Mouse (Mus musculus) forebrain, embryonic 14.5 days (tissue): ENCODE results near the gene Dnajc5g. TPM values are rescaled to one million over a fixed set of nuclear protein-coding genes. Genes with fewer than 3 reads are reported as not detected.

ENCODE experiments used
- ATAC-seq: fragments of 200-750 bp; cut with Nextera tagmentation; 2 replicates; pipeline ENCODE4 v1.8.0; 2017; ENCODE audit warnings: mild to moderate bottlenecking, moderate library complexity
- DNase-seq: peaks from one replicate; pipeline ENCODE4 v3.0.0-alpha.2; 2015; ENCODE audit warnings: low spot score
- H3K27ac ChIP-seq: fragments of 300-500 bp; sonication (generic); 2 replicates; pipeline ENCODE4 v1.5.1; 2014; ENCODE audit warnings: low read depth, mild to moderate bottlenecking, control low read depth, low read length, moderate library complexity
- H3K27me3 ChIP-seq: fragments of 300-500 bp; sonication (generic); replicated peaks from 2 replicates; pipeline ENCODE4 v1.6.1; 2014; ENCODE audit warnings: low read length, control low read depth, mixed read lengths; ENCODE audit not compliant: control insufficient read depth, insufficient read depth
- H3K36me3 ChIP-seq: fragments of 300-500 bp; sonication (generic); 2 replicates; pipeline ENCODE4 v1.6.1; 2014; ENCODE audit warnings: low read length, control low read depth; ENCODE audit not compliant: control insufficient read depth, insufficient read depth
- H3K4me1 ChIP-seq: fragments of 300-500 bp; sonication (generic); 2 replicates; pipeline ENCODE4 v1.6.1; 2014; ENCODE audit warnings: antibody characterized with exemption, low read length, control low read depth; ENCODE audit not compliant: control insufficient read depth, insufficient read depth
- H3K4me2 ChIP-seq: fragments of 300-500 bp; sonication (generic); 2 replicates; pipeline ENCODE4 v1.6.1; 2014; ENCODE audit warnings: mild to moderate bottlenecking, control low read depth, low read length
- H3K4me3 ChIP-seq: fragments of 300-500 bp; sonication (generic); 2 replicates; pipeline ENCODE4 v1.5.1; 2014; ENCODE audit warnings: low read depth, low read length, control low read depth
- H3K9ac ChIP-seq: fragments of 300-500 bp; sonication (generic); 2 replicates; pipeline ENCODE4 v1.6.1; 2014; ENCODE audit warnings: mild to moderate bottlenecking, low read length, control low read depth, moderate library complexity
- H3K9me3 ChIP-seq: fragments of 300-500 bp; sonication (generic); replicated peaks from 2 replicates; pipeline ENCODE4 v1.6.1; 2016; ENCODE audit warnings: low read length, control low read depth, mixed read lengths; ENCODE audit not compliant: control insufficient read depth
- WGBS: fragments of 180-500 bp; shearing (Covaris S2); extraction: QIAGEN DNeasy Blood & Tissue Kit; methylation state at CpG from one replicate; pipeline ENCODE4 v1.1.7; 2014; 5-methylcytosine and 5-hydroxymethylcytosine counted together
- polyA plus RNA-seq: library from polyadenylated mRNA; unstranded; fragments of >200 nt; fragmentation: Nextera tagmentation; extraction: Ambion mirVana; gene quantifications from 2 replicates; pipeline ENCODE4 v1.2.1, GENCODE M21; 2014

Dnajc5g gene
- not detected in 2 replicates for polyA plus RNA-seq

DNA sequence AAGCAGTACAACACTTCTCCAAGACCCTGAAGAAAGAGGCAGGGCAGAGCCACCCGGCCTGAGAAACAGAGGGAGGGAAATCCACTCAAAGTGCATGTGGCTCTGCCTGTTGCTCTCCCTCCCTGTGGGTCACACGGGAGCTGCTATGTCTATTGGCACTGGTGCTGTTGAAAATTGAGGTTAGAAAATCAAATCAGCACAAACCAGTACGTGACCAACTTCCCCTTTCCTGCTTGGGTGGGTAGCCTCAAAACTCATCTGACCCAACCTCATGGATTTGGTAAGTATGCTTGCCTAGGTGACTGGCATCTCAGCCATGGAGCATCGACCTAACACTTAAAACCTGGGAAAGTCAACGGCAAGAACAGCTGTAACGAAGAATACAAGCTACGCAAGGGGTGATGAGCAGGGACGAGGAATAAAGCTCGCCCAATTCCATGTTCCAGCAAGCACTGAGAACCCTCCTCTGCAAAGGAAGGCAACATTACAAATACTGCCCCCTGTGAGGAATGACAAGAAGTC is at the start of gene Dnajc5g:
Gene Dnajc5g (plus strand): TSS at position 472 of the 522 bp plus-strand sequence.
- Histone ChIP-seq H3K9ac (no peak within 1 kb of the TSS), H3K4me3 (no peak within 1 kb of the TSS), H3K9me3 (no peaks in the 10 kb centered on the region), H3K27me3 (no peaks in the 10 kb centered on the region), H3K36me3 (no peaks in the 10 kb centered on the region), H3K4me2 (no peak within 1 kb of the TSS), H3K4me1 (no peaks in the 10 kb centered on the region), H3K27ac (no peak within 1 kb of the TSS)
- WGBS = 86% methylated on average over 9 of the region's 9 CpGs
- ATAC-seq (no peak), DNase-seq (no peak)

DNA sequence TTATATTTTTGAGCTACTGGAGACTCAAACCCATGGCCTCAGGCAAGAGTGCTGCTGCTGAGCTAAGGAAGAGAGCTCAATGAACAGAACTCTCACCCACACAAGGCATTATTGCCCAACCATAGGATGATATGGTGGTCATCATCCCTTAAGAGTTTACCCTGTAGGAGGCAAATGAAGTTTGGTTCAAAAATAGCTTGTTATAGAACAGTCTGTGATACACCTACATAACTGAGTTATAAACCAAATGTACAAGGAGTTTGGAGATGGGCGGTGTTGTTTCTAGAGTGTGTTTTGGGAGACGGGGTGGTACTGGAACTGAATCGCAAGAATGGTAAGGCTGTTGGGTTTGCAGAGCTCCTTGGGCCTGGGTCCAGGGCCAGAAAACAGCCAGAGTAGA is 36.3 kb upstream of the Dnajc5g start:
- no peak overlapping the region for H3K27ac ChIP-seq
- H3K9ac ChIP-seq = no peak overlapping the region
- H3K36me3 ChIP-seq = peaks cover 90% of the 10 kb centered on the region
- no peaks in the 10 kb centered on the region for H3K4me1 ChIP-seq
- ATAC-seq = no peak
- no peaks in the 10 kb centered on the region for H3K27me3 ChIP-seq
- no peak overlapping the region for H3K4me2 ChIP-seq
- no peak overlapping the region for H3K4me3 ChIP-seq
- no peak for DNase-seq
- no peaks in the 10 kb centered on the region for H3K9me3 ChIP-seq
- 94% methylated on average over 3 of the region's 3 CpGs for WGBS

DNA sequence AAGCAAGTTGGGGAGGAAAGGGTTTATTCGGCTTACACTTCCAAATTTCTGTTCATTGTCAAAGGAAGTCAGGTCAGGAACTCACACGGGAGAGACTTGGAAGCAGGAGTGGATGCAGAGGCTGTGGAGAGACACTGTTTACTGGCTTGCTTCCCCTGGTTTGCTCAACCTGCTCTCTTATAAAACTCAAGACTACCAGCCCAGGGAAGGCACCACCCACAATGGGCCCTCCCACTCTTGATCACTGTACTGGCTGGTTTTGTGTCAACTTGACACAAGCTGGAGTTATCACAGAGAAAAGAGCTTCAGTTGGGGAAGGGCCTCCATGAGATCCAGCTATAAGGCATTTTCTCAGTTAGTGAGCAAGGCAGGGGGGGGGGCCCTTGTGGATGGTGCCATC is 35.0 kb upstream of the Dnajc5g start:
- no peak for DNase-seq
- H3K4me2 ChIP-seq = no peak overlapping the region
- no peak overlapping the region for H3K9ac ChIP-seq
- no peaks in the 10 kb centered on the region for H3K4me1 ChIP-seq
- peaks cover 97% of the 10 kb centered on the region for H3K36me3 ChIP-seq
- no peak overlapping the region for H3K4me3 ChIP-seq
- H3K27ac ChIP-seq = no peak overlapping the region
- WGBS = 92% methylated on average over 2 of the region's 2 CpGs
- ATAC-seq = no peak
- no peaks in the 10 kb centered on the region for H3K27me3 ChIP-seq
- H3K9me3 ChIP-seq = no peaks in the 10 kb centered on the region

DNA sequence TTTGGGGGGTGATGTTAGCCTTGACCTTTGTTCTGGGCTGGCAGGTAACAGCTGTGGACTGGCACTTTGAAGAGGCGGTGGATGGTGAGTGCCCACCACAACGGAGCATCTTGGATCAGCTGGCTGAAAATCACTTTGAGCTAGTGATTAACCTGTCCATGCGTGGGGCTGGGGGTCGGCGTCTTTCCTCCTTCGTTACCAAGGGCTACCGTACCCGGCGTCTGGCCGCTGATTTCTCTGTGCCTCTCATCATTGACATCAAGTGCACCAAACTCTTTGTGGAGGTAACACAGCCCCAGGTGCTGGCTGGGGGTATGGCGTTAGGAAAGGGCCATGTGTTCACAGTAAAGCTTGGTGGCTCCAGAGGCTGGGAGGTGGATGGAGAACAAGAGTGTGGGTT is 34.3 kb upstream of the Dnajc5g start:
- Histone ChIP-seq H3K4me2 (no peak overlapping the region), H3K36me3 (peaks cover 97% of the 10 kb centered on the region), H3K27me3 (no peaks in the 10 kb centered on the region), H3K4me1 (no peaks in the 10 kb centered on the region), H3K9ac (no peak overlapping the region), H3K4me3 (no peak overlapping the region), H3K9me3 (no peaks in the 10 kb centered on the region), H3K27ac (no peak overlapping the region)
- DNase-seq = no peak
- no peak for ATAC-seq
- whole genome bisulfite sequencing = 93% methylated on average over 11 of the region's 11 CpGs

DNA sequence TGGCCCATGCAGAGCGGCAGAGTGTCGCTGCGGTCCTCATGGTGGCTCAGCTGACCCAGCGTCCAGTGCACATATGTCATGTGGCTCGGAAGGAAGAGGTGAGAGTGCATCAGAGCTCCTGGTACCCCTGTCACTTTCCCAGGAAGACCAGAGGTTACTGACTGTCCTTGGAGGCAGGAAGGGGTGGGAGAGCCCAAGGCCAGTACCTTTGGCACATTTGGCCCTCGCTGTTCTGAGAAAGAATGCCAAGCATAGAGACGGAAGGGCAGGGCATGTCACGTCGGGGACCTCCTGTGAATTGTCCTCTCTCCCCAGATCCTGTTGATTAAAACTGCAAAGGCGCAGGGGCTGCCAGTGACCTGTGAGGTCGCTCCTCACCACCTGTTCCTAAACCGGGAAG is 32.9 kb upstream of the Dnajc5g start:
- Histone ChIP-seq H3K9me3 (no peaks in the 10 kb centered on the region), H3K9ac (no peak overlapping the region), H3K27ac (no peak overlapping the region), H3K4me2 (no peak overlapping the region), H3K36me3 (peaks cover 97% of the 10 kb centered on the region), H3K4me3 (no peak overlapping the region), H3K4me1 (no peaks in the 10 kb centered on the region), H3K27me3 (no peaks in the 10 kb centered on the region)
- ATAC-seq (no peak), DNase-seq (no peak)
- WGBS = 90% methylated on average over 12 of the region's 12 CpGs

DNA sequence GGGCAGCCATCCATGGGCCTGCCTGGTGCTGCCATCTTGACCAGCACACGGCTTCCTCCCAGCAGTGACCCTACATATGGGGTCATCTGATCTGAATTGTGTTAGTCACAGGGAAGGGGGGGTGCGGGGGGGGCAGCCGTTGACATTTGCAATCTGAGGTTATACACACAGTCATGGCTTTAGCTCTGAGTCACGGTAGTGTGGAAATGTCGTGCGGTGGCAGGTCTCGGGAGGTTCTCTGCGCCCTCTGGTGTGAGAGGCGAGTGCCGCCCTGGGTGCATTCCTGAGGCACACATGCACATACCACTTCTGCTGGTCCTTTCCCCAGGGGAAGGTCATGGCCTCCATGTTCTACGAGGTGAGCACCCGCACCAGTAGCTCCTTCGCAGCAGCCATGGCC is 29.7 kb upstream of the Dnajc5g start:
- peaks cover 76% of the 10 kb centered on the region for H3K36me3 ChIP-seq
- WGBS = 89% methylated on average over 13 of the region's 13 CpGs

DNA sequence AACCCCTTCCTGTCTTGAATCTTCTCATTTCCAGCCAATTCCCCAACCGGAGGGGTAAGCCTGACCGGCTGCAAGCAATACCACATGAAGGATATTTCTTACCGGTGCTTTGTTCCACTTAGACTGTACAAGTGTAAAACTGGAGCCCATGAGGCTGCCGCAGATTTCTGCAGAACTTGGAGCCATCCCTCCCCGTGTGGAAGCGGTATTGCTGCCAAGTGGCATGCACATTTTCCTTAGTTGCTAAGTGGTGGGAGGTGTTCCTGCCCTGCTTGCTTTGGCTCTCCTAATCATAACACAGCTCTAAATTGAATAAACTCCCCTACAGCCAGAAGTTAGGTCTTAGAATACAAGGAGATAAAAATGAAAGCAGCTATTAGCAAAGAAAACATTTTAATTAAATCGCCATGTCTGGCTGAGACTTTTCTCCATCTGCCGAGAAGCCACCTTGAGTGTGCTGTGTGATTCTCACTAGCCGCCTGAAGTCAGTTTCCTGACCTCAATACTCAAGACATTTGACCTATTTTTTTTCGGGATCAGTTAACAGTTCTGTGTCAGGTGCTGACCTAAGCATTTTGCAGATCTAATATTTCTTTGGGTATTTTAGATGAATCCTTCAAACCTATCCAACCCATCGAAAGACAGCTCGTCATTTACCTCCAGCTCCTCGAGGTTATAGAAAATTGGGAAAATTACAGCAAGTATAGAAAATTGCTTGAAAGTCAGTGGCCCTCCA is 25.9 kb upstream of the Dnajc5g start:
- Histone ChIP-seq H3K4me1 (no peaks in the 10 kb centered on the region; the same call in 1 of the 2 replicates), H3K4me3 (no peak overlapping the region), H3K27ac (no peak overlapping the region), H3K36me3 (peaks cover 38% of the 10 kb centered on the region), H3K9me3 (no peaks in the 10 kb centered on the region), H3K4me2 (no peak overlapping the region), H3K9ac (no peak overlapping the region), H3K27me3 (no peaks in the 10 kb centered on the region)
- DNase-seq (no peak), ATAC-seq (no peak)
- 81% methylated on average over 13 of the region's 13 CpGs for WGBS

More for the DNA sequence above, 29.7 kb upstream of the Dnajc5g start:
- no peaks in the 10 kb centered on the region for H3K27me3 ChIP-seq
- no peak for DNase-seq
- no peaks in the 10 kb centered on the region for H3K4me1 ChIP-seq
- ATAC-seq = no peak
- H3K4me2 ChIP-seq = no peak overlapping the region
- H3K9ac ChIP-seq = no peak overlapping the region
- H3K27ac ChIP-seq = no peak overlapping the region
- H3K4me3 ChIP-seq = no peak overlapping the region
- no peaks in the 10 kb centered on the region for H3K9me3 ChIP-seq

DNA sequence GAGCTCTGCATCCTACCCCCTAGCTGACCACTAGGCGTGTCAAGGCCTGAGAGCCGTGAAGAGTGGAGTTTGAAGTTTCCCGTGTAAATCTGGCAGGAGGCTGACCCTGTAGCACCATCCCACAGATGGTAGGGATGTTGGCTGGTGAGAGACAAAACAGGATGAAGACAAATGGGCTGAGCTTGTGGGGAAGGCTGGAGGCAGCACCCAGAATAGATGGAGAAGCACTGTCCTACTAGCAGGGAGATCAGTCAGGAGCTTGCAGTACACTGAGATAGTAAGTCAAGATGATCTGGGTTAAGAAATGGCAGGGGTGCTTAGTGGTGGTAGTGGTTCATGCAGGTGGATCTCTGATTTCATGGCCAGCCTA is 25.3 kb upstream of the Dnajc5g start:
- WGBS = 70% methylated on average over 3 of the region's 3 CpGs
- DNase-seq (no peak), ATAC-seq (no peak)
- H3K4me2 ChIP-seq = no peak overlapping the region
- no peaks in the 10 kb centered on the region for H3K9me3 ChIP-seq
- no peak overlapping the region for H3K27ac ChIP-seq
- no peak overlapping the region for H3K4me3 ChIP-seq
- peaks cover 33% of the 10 kb centered on the region for H3K36me3 ChIP-seq
- no peak overlapping the region for H3K9ac ChIP-seq
- H3K27me3 ChIP-seq = no peaks in the 10 kb centered on the region
- no peaks in the 10 kb centered on the region; the same call in 1 of the 2 replicates for H3K4me1 ChIP-seq

DNA sequence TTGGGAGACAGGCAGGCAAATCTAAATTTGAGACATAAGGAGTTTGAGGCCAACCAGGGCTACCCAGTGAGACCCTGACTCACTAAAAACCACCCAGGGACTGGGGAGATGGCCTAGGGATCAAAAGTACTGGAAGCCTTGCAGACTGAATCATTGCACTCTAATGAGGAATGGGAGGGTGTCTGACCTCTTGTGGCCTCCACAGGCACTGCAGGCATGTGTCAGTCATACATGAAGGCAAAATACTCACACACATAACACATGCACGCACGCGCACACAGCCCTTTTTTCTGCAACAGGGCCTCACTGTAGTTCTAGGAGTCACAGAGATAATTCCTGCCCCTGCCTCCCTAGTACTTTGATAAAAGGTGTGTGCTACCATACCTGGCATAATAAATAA is 24.7 kb upstream of the Dnajc5g start:
- Histone ChIP-seq H3K27ac (no peak overlapping the region), H3K4me2 (no peak overlapping the region), H3K4me1 (no peaks in the 10 kb centered on the region; the same call in 1 of the 2 replicates), H3K27me3 (no peaks in the 10 kb centered on the region), H3K9me3 (no peaks in the 10 kb centered on the region), H3K4me3 (no peak overlapping the region), H3K9ac (no peak overlapping the region), H3K36me3 (peaks cover 27% of the 10 kb centered on the region)
- no peak for ATAC-seq
- DNase-seq = no peak
- WGBS = 77% methylated on average over 3 of the region's 3 CpGs
